Mouse (Mus musculus) stomach, embryonic 16.5 days (tissue): ENCODE results near the gene Klhl35. TPM values are rescaled to one million over a fixed set of nuclear protein-coding genes. Genes with fewer than 3 reads are reported as not detected.

ENCODE experiments used
- ATAC-seq: fragments of 200-750 bp; cut with Nextera tagmentation; 2 replicates; pipeline ENCODE4 v1.8.0; 2017; ENCODE audit warnings: moderate number of reproducible peaks, moderate TSS enrichment; ENCODE audit not compliant: insufficient read depth, low FRiP score
- H3K27ac ChIP-seq: fragments of 300-500 bp; sonication (generic); 2 replicates; pipeline ENCODE4 v1.5.1; 2014; ENCODE audit warnings: low read length
- H3K27me3 ChIP-seq: fragments of 300-500 bp; sonication (generic); 2 replicates; pipeline ENCODE4 v1.6.1; 2014; ENCODE audit warnings: low read length, control low read depth, mixed read lengths; ENCODE audit not compliant: control insufficient read depth, insufficient read depth
- H3K36me3 ChIP-seq: fragments of 300-500 bp; sonication (generic); 2 replicates; pipeline ENCODE4 v1.6.1; 2014; ENCODE audit warnings: low read length; ENCODE audit not compliant: control insufficient read depth, insufficient read depth
- H3K4me1 ChIP-seq: fragments of 300-500 bp; sonication (generic); 2 replicates; pipeline ENCODE4 v1.6.1; 2014; ENCODE audit warnings: low read length, control low read depth, mixed read lengths; ENCODE audit not compliant: control insufficient read depth, insufficient read depth
- H3K4me2 ChIP-seq: fragments of 300-500 bp; sonication (generic); 2 replicates; pipeline ENCODE4 v1.6.1; 2014; ENCODE audit warnings: low read depth, low read length, mixed read lengths
- H3K4me3 ChIP-seq: fragments of 300-500 bp; sonication (generic); replicated peaks from 2 replicates; pipeline ENCODE4 v1.5.1; 2014; ENCODE audit warnings: mild to moderate bottlenecking, low read length
- H3K9ac ChIP-seq: fragments of 300-500 bp; sonication (generic); 2 replicates; pipeline ENCODE4 v1.6.1; 2014; ENCODE audit warnings: low read length
- H3K9me3 ChIP-seq: fragments of 300-500 bp; sonication (generic); replicated peaks from 2 replicates; pipeline ENCODE4 v1.6.1; 2016; ENCODE audit warnings: low read length, control low read depth; ENCODE audit not compliant: control insufficient read depth
- WGBS: fragments of 180-500 bp; shearing (Covaris S2); extraction: QIAGEN DNeasy Blood & Tissue Kit; methylation state at CpG from one replicate; pipeline ENCODE4 v1.1.7; 2014; 5-methylcytosine and 5-hydroxymethylcytosine counted together
- polyA plus RNA-seq: library from polyadenylated mRNA; unstranded; fragments of >200 nt; fragmentation: Nextera tagmentation; extraction: Ambion mirVana; gene quantifications from 2 replicates; pipeline ENCODE4 v1.2.1, GENCODE M21; 2015

The Klhl35 gene
- 0.14 and 0.34 TPM in 2 replicates for polyA plus RNA-seq

- 0 out of 2 replicates have a peak within 1 kb of the TSS, but pooled peaks have one; percentile 14 for H3K27ac ChIP-seq
- no peaks in the 10 kb centered on the region for H3K36me3 ChIP-seq
- H3K4me1 ChIP-seq, result peaks cover 18% of the 10 kb centered on the region
- no peak for ATAC-seq
- peak within 1 kb of the TSS; percentile 49; the same call in 1 of the 2 replicates for H3K9ac ChIP-seq
- 31% methylated on average over 8 of the region's 8 CpGs for WGBS
- no peaks in the 10 kb centered on the region; the same call in 1 of the 2 replicates for H3K9me3 ChIP-seq
- H3K4me2 ChIP-seq, result peak within 1 kb of the TSS; percentile 36; the same call in 1 of the 2 replicates
- H3K4me3 ChIP-seq, result no peak within 1 kb of the TSS
- no peaks in the 10 kb centered on the region for H3K27me3 ChIP-seq
These were observed at the start of gene Klhl35 for GRCm38 (mm10) chr7:99465811-99466210. Gene Klhl35, plus strand, starts transcription at chr7:99466004.

- H3K9me3 ChIP-seq, result no peaks in the 10 kb centered on the region
- no peak for ATAC-seq
- no peaks in the 10 kb centered on the region for H3K36me3 ChIP-seq
- no peak overlapping the region for H3K4me2 ChIP-seq
- WGBS, result 68% methylated on average over 3 of the region's 3 CpGs
- H3K9ac ChIP-seq, result no peak overlapping the region
- H3K27me3 ChIP-seq, result no peaks in the 10 kb centered on the region
- H3K27ac ChIP-seq, result no peak overlapping the region
- H3K4me3 ChIP-seq, result no peak overlapping the region
- 0 out of 2 replicates have a peak, but pooled peaks cover 4% of the 10 kb centered on the region for H3K4me1 ChIP-seq
These were observed 46.5 kb upstream of the Klhl35 start for GRCm38 (mm10) chr7:99419311-99419710.

- peak; percentile 21; the same call in 1 of the 2 replicates for ATAC-seq
- Histone ChIP-seq H3K27me3 (no peaks in the 10 kb centered on the region), H3K27ac (no peak overlapping the region)
These were observed 44.8 kb upstream of the Klhl35 start for GRCm38 (mm10) chr7:99421006-99421405.

GRCm38 (mm10) chr7:99424538-99425155, 41.2 kb upstream of the Klhl35 start:
- no peaks in the 10 kb centered on the region for H3K9me3 ChIP-seq
- no peaks in the 10 kb centered on the region for H3K27me3 ChIP-seq
- H3K4me1 ChIP-seq, result peaks cover 13% of the 10 kb centered on the region; the same call in 1 of the 2 replicates
- no peak for ATAC-seq
- 25% methylated on average over 8 of the region's 8 CpGs for WGBS
- peak overlapping the region; percentile 38 for H3K27ac ChIP-seq
- no peak overlapping the region for H3K4me2 ChIP-seq
- no peak overlapping the region for H3K4me3 ChIP-seq
- H3K9ac ChIP-seq, result peak overlapping the region; percentile 26; the same call in 1 of the 2 replicates
- H3K36me3 ChIP-seq, result no peaks in the 10 kb centered on the region

More at GRCm38 (mm10) chr7:99421006-99421405, 44.8 kb upstream of the Klhl35 start:
- peaks cover 8% of the 10 kb centered on the region; the same call in 1 of the 2 replicates for H3K4me1 ChIP-seq
- no peak overlapping the region for H3K9ac ChIP-seq
- WGBS, result 80% methylated on average over 6 of the region's 6 CpGs
- H3K4me2 ChIP-seq, result no peak overlapping the region
- H3K4me3 ChIP-seq, result no peak overlapping the region
- H3K9me3 ChIP-seq, result no peaks in the 10 kb centered on the region
- H3K36me3 ChIP-seq, result no peaks in the 10 kb centered on the region

- Histone ChIP-seq H3K4me3 (no peak overlapping the region), H3K9ac (no peak overlapping the region), H3K9me3 (no peaks in the 10 kb centered on the region), H3K36me3 (no peaks in the 10 kb centered on the region), H3K27ac (no peak overlapping the region), H3K27me3 (no peaks in the 10 kb centered on the region), H3K4me2 (no peak overlapping the region), H3K4me1 (peaks cover 20% of the 10 kb centered on the region)
- WGBS, result 87% methylated on average over 4 of the region's 4 CpGs
- ATAC-seq, result no peak
These were observed 40.1 kb upstream of the Klhl35 start for GRCm38 (mm10) chr7:99425706-99426105.

GRCm38 (mm10) chr7:99427031-99427430, 38.8 kb upstream of the Klhl35 start:
- no peak for ATAC-seq
- 74% methylated on average over 10 of the region's 10 CpGs for WGBS
- H3K36me3 ChIP-seq, result no peaks in the 10 kb centered on the region
- no peak overlapping the region for H3K4me3 ChIP-seq
- no peak overlapping the region for H3K4me2 ChIP-seq
- H3K27ac ChIP-seq, result no peak overlapping the region
- H3K9me3 ChIP-seq, result no peaks in the 10 kb centered on the region
- H3K27me3 ChIP-seq, result no peaks in the 10 kb centered on the region
- no peak overlapping the region for H3K9ac ChIP-seq
- H3K4me1 ChIP-seq, result peaks cover 20% of the 10 kb centered on the region

GRCm38 (mm10) chr7:99427987-99428386, 37.8 kb upstream of the Klhl35 start:
- Histone ChIP-seq H3K9ac (no peak overlapping the region), H3K4me1 (peaks cover 20% of the 10 kb centered on the region), H3K9me3 (no peaks in the 10 kb centered on the region), H3K36me3 (no peaks in the 10 kb centered on the region), H3K27ac (no peak overlapping the region), H3K27me3 (no peaks in the 10 kb centered on the region), H3K4me3 (no peak overlapping the region), H3K4me2 (no peak overlapping the region)
- no peak for ATAC-seq
- whole genome bisulfite sequencing, result 87% methylated on average over 3 of the region's 3 CpGs

GRCm38 (mm10) chr7:99428836-99429235, 37.0 kb upstream of the Klhl35 start:
- H3K9me3 ChIP-seq, result no peaks in the 10 kb centered on the region
- no peaks in the 10 kb centered on the region for H3K27me3 ChIP-seq
- no peak overlapping the region for H3K27ac ChIP-seq
- H3K9ac ChIP-seq, result no peak overlapping the region
- no peak overlapping the region for H3K4me3 ChIP-seq
- WGBS, result 82% methylated on average over 5 of the region's 5 CpGs
- H3K36me3 ChIP-seq, result no peaks in the 10 kb centered on the region
- no peak for ATAC-seq
- H3K4me2 ChIP-seq, result no peak overlapping the region
- H3K4me1 ChIP-seq, result peaks cover 20% of the 10 kb centered on the region

GRCm38 (mm10) chr7:99429786-99430185, 36.0 kb upstream of the Klhl35 start:
- ATAC-seq, result peak; percentile 46
- Histone ChIP-seq H3K9ac (0 out of 2 replicates have a peak overlapping the region, but pooled peaks have one; percentile 21), H3K27me3 (no peaks in the 10 kb centered on the region), H3K9me3 (no peaks in the 10 kb centered on the region), H3K4me3 (no peak overlapping the region), H3K36me3 (no peaks in the 10 kb centered on the region), H3K27ac (peak overlapping the region; percentile 23; the same call in 1 of the 2 replicates), H3K4me2 (no peak overlapping the region), H3K4me1 (peaks cover 21% of the 10 kb centered on the region)
- 46% methylated on average over 6 of the region's 6 CpGs for WGBS
